Mouse (Mus musculus): ENCODE data around the gene Ugt1a10. TPM values are rescaled to one million over a fixed set of nuclear protein-coding genes. Genes with fewer than 3 reads are reported as not detected.

Gene Ugt1a10
- polyA plus RNA-seq, 2 experiments: not detected

GRCm38 (mm10) chr1:88261706-88262105 is 206.5 kb downstream of the Ugt1a10 start:
- peak; percentile 63 for DNase-seq (ENCODE audit: low spot score)
- peaks cover 14% of the 10 kb centered on the region; the same call in 1 of the 2 replicates for H3K9me3 ChIP-seq (ENCODE audit: control insufficient read depth, low read length)
- WGBS: 84% methylated on average over 7 of the region's 7 CpGs

GRCm38 (mm10) chr1:88262255-88262654 is 207.1 kb downstream of the Ugt1a10 start:
- Histone ChIP-seq H3K9ac (ENCODE audit: low read depth, low read length, severe bottlenecking) (no peak overlapping the region), H3K36me3 (ENCODE audit: control insufficient read depth, insufficient read depth, low read length) (peaks cover 77% of the 10 kb centered on the region), H3K27me3 (ENCODE audit: control insufficient read depth, insufficient read depth, low read length) (no peaks in the 10 kb centered on the region), H3K4me2 (replicated peaks; ENCODE audit: low read depth, low read length, severe bottlenecking) (no peak overlapping the region), H3K4me3 (replicated peaks; ENCODE audit: low read length) (no peak overlapping the region), H3K9me3 (ENCODE audit: control insufficient read depth, low read length) (peaks cover 9% of the 10 kb centered on the region; the same call in 1 of the 2 replicates), H3K4me1 (ENCODE audit: control insufficient read depth, insufficient read depth, low read length) (no peaks in the 10 kb centered on the region), H3K27ac (replicated peaks; ENCODE audit: low read depth, low read length) (no peak overlapping the region)
- 79% methylated on average over 4 of the region's 4 CpGs for WGBS
- ATAC-seq (ENCODE audit: low FRiP score, low read depth) (peak; percentile 7; the same call in 1 of the 2 replicates), DNase-seq (ENCODE audit: low spot score) (peak; percentile 95)
- TF ChIP-seq POLR2A (IDR thresholded peaks at IDR 0.05; ENCODE audit: borderline replicate concordance, extremely low read depth, insufficient read depth, insufficient read length): no peak

More at GRCm38 (mm10) chr1:88261706-88262105, 206.5 kb downstream of the Ugt1a10 start:
- Histone ChIP-seq H3K4me1 (ENCODE audit: control insufficient read depth, insufficient read depth, low read length) (no peaks in the 10 kb centered on the region), H3K36me3 (ENCODE audit: control insufficient read depth, insufficient read depth, low read length) (peaks cover 72% of the 10 kb centered on the region), H3K27me3 (ENCODE audit: control insufficient read depth, insufficient read depth, low read length) (no peaks in the 10 kb centered on the region), H3K27ac (replicated peaks; ENCODE audit: low read depth, low read length) (no peak overlapping the region), H3K4me3 (replicated peaks; ENCODE audit: low read length) (no peak overlapping the region), H3K9ac (ENCODE audit: low read depth, low read length, severe bottlenecking) (no peak overlapping the region), H3K4me2 (replicated peaks; ENCODE audit: low read depth, low read length, severe bottlenecking) (no peak overlapping the region)
- TF ChIP-seq POLR2A (IDR thresholded peaks at IDR 0.05; ENCODE audit: borderline replicate concordance, extremely low read depth, insufficient read depth, insufficient read length): no peak
- ATAC-seq (ENCODE audit: low FRiP score, low read depth): no peak

- Histone ChIP-seq H3K36me3 (ENCODE audit: control insufficient read depth, insufficient read depth, low read length) (peaks cover 84% of the 10 kb centered on the region), H3K9ac (ENCODE audit: low read depth, low read length, severe bottlenecking) (no peak overlapping the region), H3K4me2 (replicated peaks; ENCODE audit: low read depth, low read length, severe bottlenecking) (no peak overlapping the region), H3K4me3 (replicated peaks; ENCODE audit: low read length) (no peak overlapping the region), H3K9me3 (ENCODE audit: control insufficient read depth, low read length) (0 out of 2 replicates have a peak, but pooled peaks cover 2% of the 10 kb centered on the region), H3K4me1 (ENCODE audit: control insufficient read depth, insufficient read depth, low read length) (no peaks in the 10 kb centered on the region), H3K27ac (replicated peaks; ENCODE audit: low read depth, low read length) (no peak overlapping the region), H3K27me3 (ENCODE audit: control insufficient read depth, insufficient read depth, low read length) (no peaks in the 10 kb centered on the region)
- 73% methylated on average over 6 of the region's 6 CpGs for WGBS
- no peak for TF ChIP-seq POLR2A (IDR thresholded peaks at IDR 0.05; ENCODE audit: borderline replicate concordance, extremely low read depth, insufficient read depth, insufficient read length)
- DNase-seq (ENCODE audit: low spot score) (no peak), ATAC-seq (ENCODE audit: low FRiP score, low read depth) (no peak)
These were observed 207.8 kb downstream of the Ugt1a10 start for GRCm38 (mm10) chr1:88262961-88263360.

DNA sequence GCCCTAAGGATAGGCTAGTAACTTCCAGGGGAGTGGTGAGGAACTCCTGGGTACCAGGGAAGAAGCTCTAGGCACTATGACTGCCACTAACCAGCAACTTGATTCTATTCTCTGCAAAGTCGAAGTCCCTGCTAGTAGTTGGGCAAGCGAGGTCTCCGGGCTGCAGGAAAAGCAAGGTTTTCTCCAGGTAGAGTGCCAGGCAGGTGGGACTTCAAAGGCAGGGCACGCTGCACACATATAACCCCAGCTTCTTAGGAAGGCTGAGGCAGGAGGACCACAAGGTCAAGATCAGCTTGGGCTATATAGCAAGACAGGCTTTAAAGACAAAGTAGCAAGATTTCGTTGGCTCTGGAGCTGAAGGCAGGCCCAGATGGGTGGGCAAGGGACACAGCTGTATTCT is 208.6 kb downstream of the Ugt1a10 start:
- no peak overlapping the region for H3K4me3 ChIP-seq (replicated peaks; ENCODE audit: low read length)
- TF ChIP-seq POLR2A (IDR thresholded peaks at IDR 0.05; ENCODE audit: borderline replicate concordance, extremely low read depth, insufficient read depth, insufficient read length): no peak

DNA sequence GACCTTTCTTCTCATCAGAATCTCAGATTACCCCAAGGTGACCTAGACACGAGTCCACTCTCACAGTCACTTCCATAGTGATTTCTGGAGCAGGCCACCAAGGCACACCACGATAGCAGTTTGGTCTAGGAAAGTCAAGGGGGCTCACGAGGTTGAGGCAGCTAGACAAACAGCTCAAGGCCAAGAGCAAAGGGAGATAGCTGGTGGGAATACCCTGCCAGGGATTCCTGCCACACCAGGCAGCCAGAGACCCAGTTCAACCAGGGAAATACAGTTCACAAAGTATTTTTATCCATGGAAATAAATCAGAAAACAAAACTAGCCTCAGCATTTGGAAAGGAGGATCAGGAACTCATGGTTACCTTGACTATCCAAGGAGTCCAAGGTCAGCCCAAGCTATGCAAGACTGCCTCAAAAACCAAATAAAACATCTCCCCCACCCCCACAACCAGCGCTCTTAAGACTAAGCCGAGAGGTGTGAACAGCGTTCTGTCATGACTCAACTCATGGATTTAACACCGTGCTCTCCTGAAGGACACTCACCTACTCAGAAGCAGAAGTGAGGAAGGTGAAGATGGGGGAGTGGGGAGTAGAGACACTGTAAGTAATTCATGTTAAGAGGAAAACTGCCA is 209.2 kb downstream of the Ugt1a10 start:
- Histone ChIP-seq H3K9me3 (ENCODE audit: control insufficient read depth, low read length) (no peaks in the 10 kb centered on the region), H3K9ac (ENCODE audit: low read depth, low read length, severe bottlenecking) (no peak overlapping the region), H3K4me1 (ENCODE audit: control insufficient read depth, insufficient read depth, low read length) (no peaks in the 10 kb centered on the region), H3K27me3 (ENCODE audit: control insufficient read depth, insufficient read depth, low read length) (no peaks in the 10 kb centered on the region), H3K27ac (replicated peaks; ENCODE audit: low read depth, low read length) (no peak overlapping the region), H3K36me3 (ENCODE audit: control insufficient read depth, insufficient read depth, low read length) (peaks cover 98% of the 10 kb centered on the region), H3K4me3 (replicated peaks; ENCODE audit: low read length) (no peak overlapping the region), H3K4me2 (replicated peaks; ENCODE audit: low read depth, low read length, severe bottlenecking) (no peak overlapping the region)
- no peak for ATAC-seq (ENCODE audit: low FRiP score, low read depth)
- WGBS: 88% methylated on average over 7 of the region's 7 CpGs
- DNase-seq (ENCODE audit: low spot score): no peak
- no peak for TF ChIP-seq POLR2A (IDR thresholded peaks at IDR 0.05; ENCODE audit: borderline replicate concordance, extremely low read depth, insufficient read depth, insufficient read length)

More for the DNA sequence above, 208.6 kb downstream of the Ugt1a10 start:
- no peak for ATAC-seq (ENCODE audit: low FRiP score, low read depth)
- Histone ChIP-seq H3K9me3 (ENCODE audit: control insufficient read depth, low read length) (no peaks in the 10 kb centered on the region), H3K9ac (ENCODE audit: low read depth, low read length, severe bottlenecking) (no peak overlapping the region), H3K27me3 (ENCODE audit: control insufficient read depth, insufficient read depth, low read length) (no peaks in the 10 kb centered on the region), H3K4me1 (ENCODE audit: control insufficient read depth, insufficient read depth, low read length) (no peaks in the 10 kb centered on the region), H3K27ac (replicated peaks; ENCODE audit: low read depth, low read length) (no peak overlapping the region), H3K36me3 (ENCODE audit: control insufficient read depth, insufficient read depth, low read length) (peaks cover 93% of the 10 kb centered on the region), H3K4me2 (replicated peaks; ENCODE audit: low read depth, low read length, severe bottlenecking) (no peak overlapping the region)
- WGBS: 91% methylated on average over 5 of the region's 5 CpGs
- DNase-seq (ENCODE audit: low spot score): no peak
